Mouse (Mus musculus) ovary, postnatal 14 days (tissue): ENCODE measurements around the gene Aadacl4.
"Not testable (repeated sequence)": the region's sequence is repeated elsewhere in the genome, so short reads cannot be mapped to it uniquely, and the experiment has no call there.

Source experiments
- DNase-seq: peaks from one replicate; pipeline ENCODE4 v3.0.0; 2022; ENCODE audit warnings: low spot score

Aadacl4 gene

GRCm38 (mm10) chr4:144613407-144613806 is at the start of gene Aadacl4:
Gene Aadacl4 (plus strand): TSS chr4:144613707.
- DNase-seq: no peak

GRCm38 (mm10) chr4:144565034-144565433 is 48.5 kb upstream of the Aadacl4 start, which contains the start of gene Gm13124:
Gene Gm13124 (minus strand): TSS chr4:144565134.
- no peak for DNase-seq

- no peak for DNase-seq
Observed at GRCm38 (mm10) chr4:144567752-144568151, 45.8 kb upstream of the Aadacl4 start.

GRCm38 (mm10) chr4:144586207-144586606 is 27.3 kb upstream of the Aadacl4 start:
- not testable (repeated sequence) for DNase-seq

GRCm38 (mm10) chr4:144592790-144593189 is 20.7 kb upstream of the Aadacl4 start:
- no peak for DNase-seq

GRCm38 (mm10) chr4:144614586-144614985 is 1.1 kb downstream of the Aadacl4 start:
- no peak for DNase-seq

- no peak for DNase-seq
Observed at GRCm38 (mm10) chr4:144638263-144638662, 24.8 kb downstream of the Aadacl4 start.
